Mouse (Mus musculus): ENCODE data around the gene Hoxc11. TPM values are rescaled to one million over a fixed set of nuclear protein-coding genes. Genes with fewer than 3 reads are reported as not detected.

Gene Hoxc11
- polyA plus RNA-seq, 1 experiment from 2014 or later, result not detected

GRCm38 (mm10) chr15:102934897-102935296 lies 19.3 kb upstream of the Hoxc11 start:
- DNase-seq (ENCODE audit: low spot score) (no peak), ATAC-seq (ENCODE audit: low FRiP score) (no peak)
- H3K27me3 ChIP-seq (ENCODE audit: control insufficient read depth, insufficient read depth, low read length), result peaks cover 100% of the 10 kb centered on the region
- WGBS, result 1% methylated on average over 24 of the region's 27 CpGs
- H3K27ac ChIP-seq, result no peak overlapping the region
- no peaks in the 10 kb centered on the region for H3K36me3 ChIP-seq (replicated peaks; ENCODE audit: control insufficient read depth, insufficient read depth)
- H3K4me3 ChIP-seq (replicated peaks; ENCODE audit: low read length), result no peak overlapping the region
- no peaks in the 10 kb centered on the region for H3K4me1 ChIP-seq (replicated peaks; ENCODE audit: control insufficient read depth, insufficient read depth, low read length)
- H3K4me2 ChIP-seq (replicated peaks), result no peak overlapping the region
- H3K9me3 ChIP-seq (ENCODE audit: control insufficient read depth, low read length), result no peaks in the 10 kb centered on the region
- no peak overlapping the region for H3K9ac ChIP-seq

DNA sequence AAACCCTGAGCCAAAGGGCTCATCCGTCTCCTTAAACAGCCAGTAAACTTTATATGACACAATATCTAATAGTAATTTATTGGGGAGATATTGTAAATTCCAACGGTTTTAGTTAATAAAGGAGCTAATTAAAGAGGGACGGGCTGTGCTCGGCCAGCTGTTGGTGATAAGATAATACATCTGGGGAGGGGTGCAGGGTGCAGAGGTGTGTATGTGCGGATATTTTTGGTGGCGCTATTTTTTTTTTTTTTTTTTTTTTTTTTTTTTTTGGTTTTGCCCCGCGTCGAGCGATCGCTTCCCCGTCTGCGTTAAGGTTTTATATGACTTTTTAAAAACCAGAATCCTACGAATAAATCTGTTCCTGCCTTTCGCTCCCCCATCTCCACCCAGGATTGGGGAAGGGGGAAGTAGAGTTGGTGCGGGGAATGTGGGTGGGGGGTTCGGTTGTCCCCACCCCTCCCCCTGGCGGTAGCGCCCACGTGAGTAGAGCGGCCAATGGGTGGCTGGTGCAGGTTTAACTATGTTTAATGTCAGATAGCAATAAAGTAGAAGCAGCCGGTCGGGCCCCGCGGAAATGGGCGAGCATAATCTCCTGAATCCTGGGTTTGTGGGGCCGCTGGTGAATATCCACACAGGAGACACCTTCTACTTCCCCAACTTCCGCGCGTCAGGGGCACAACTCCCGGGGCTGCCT lies 17.8 kb upstream of the Hoxc11 start, which contains the start of gene Hoxc12:
Gene Hoxc12 (plus strand): TSS at position 479 of the 694 bp plus-strand sequence.
- Histone ChIP-seq H3K27me3 (ENCODE audit: control insufficient read depth, insufficient read depth, low read length) (peaks cover 100% of the 10 kb centered on the region), H3K4me1 (replicated peaks; ENCODE audit: control insufficient read depth, insufficient read depth, low read length) (no peaks in the 10 kb centered on the region), H3K9ac (no peak within 1 kb of the TSS), H3K4me2 (replicated peaks) (no peak within 1 kb of the TSS), H3K27ac (no peak within 1 kb of the TSS), H3K36me3 (replicated peaks; ENCODE audit: control insufficient read depth, insufficient read depth) (no peaks in the 10 kb centered on the region), H3K9me3 (ENCODE audit: control insufficient read depth, low read length) (no peaks in the 10 kb centered on the region), H3K4me3 (replicated peaks; ENCODE audit: low read length) (no peak within 1 kb of the TSS)
- DNase-seq (ENCODE audit: low spot score), result no peak
- 2% methylated on average over 31 of the region's 31 CpGs for WGBS
- ATAC-seq (ENCODE audit: low FRiP score), result no peak

DNA sequence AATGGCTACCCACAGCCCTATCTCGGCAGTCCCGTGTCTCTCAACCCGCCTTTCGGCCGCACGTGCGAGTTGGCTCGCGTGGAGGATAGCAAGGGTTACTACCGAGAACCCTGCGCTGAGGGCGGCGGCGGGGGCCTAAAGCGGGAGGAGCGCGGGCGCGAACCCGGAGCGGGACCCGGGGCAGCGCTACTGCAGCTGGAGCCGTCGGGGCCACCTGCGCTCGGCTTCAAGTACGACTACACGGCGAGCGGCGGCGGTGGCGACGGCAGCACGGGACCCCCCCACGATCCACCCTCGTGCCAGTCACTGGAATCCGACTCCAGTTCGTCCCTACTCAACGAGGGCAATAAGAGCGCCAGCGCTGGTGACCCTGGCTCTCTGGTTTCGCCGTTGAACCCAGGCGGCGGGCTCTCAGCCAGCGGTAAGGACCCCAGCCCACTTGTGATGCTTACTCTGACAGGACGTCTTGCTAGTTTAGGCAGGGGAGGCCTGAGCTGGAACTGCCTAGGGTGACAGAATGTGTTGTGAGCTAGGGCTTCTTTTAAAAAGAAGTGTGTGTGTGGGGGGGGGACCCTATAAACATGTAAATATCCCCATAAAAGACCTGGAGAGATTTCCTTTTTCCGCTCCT lies 17.1 kb upstream of the Hoxc11 start:
- ATAC-seq (ENCODE audit: low FRiP score) (no peak), DNase-seq (ENCODE audit: low spot score) (no peak)
- H3K4me3 ChIP-seq (replicated peaks; ENCODE audit: low read length), result no peak overlapping the region
- no peaks in the 10 kb centered on the region for H3K4me1 ChIP-seq (replicated peaks; ENCODE audit: control insufficient read depth, insufficient read depth, low read length)
- no peak overlapping the region for H3K9ac ChIP-seq
- WGBS, result 2% methylated on average over 50 of the region's 50 CpGs
- H3K4me2 ChIP-seq (replicated peaks), result no peak overlapping the region
- H3K36me3 ChIP-seq (replicated peaks; ENCODE audit: control insufficient read depth, insufficient read depth), result no peaks in the 10 kb centered on the region
- peaks cover 100% of the 10 kb centered on the region for H3K27me3 ChIP-seq (ENCODE audit: control insufficient read depth, insufficient read depth, low read length)
- no peak overlapping the region for H3K27ac ChIP-seq
- H3K9me3 ChIP-seq (ENCODE audit: control insufficient read depth, low read length), result no peaks in the 10 kb centered on the region

DNA sequence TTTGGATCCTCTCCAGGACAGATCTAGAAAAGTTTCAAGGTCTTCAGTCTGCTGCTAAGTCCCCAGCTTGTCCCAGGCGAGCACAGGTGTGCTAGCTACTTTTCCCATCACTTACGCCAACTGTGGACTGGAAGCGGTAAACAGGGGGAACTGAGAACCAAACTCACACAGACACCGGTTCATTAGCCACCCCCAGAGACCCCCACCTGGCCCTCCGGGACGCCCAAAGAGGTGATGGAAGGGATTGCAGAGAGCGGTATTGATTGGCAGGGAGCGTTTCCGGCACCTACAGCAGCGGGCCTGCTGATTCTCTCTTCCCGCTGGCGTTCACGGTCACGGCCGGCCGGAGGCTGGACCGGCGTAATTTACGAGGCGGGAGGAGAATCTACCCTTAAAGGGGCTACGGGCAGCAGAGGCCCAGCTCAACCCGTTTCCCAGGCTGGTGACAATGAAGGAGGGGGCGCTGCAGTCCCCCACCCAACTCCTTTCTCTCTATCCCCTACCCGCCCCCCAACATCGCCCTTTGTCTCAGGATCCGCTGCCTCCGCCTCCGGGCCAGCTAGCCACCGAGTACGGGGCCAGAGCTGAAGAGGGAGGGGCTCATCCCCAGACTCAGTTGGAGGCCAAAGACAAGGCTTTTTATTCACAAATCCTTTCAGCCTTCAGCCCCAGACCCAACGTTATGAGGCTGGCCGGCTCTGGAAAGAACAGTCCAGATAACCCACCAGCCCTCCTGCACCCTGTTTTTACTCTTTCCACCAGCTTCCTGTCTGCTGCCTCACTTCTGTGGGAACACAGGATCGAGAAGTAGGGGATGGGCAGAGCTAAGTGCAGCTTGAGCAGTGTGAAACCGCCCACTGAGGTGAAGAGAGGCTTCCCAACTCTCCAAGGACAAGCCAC lies 14.7 kb upstream of the Hoxc11 start:
- peaks cover 100% of the 10 kb centered on the region for H3K27me3 ChIP-seq (ENCODE audit: control insufficient read depth, insufficient read depth, low read length)
- H3K9me3 ChIP-seq (ENCODE audit: control insufficient read depth, low read length), result no peaks in the 10 kb centered on the region
- H3K27ac ChIP-seq, result no peak overlapping the region
- no peaks in the 10 kb centered on the region for H3K4me1 ChIP-seq (replicated peaks; ENCODE audit: control insufficient read depth, insufficient read depth, low read length)
- no peak overlapping the region for H3K9ac ChIP-seq
- no peak overlapping the region for H3K4me2 ChIP-seq (replicated peaks)
- WGBS, result 2% methylated on average over 33 of the region's 34 CpGs
- DNase-seq (ENCODE audit: low spot score) (no peak), ATAC-seq (ENCODE audit: low FRiP score) (no peak)
- no peak overlapping the region for H3K4me3 ChIP-seq (replicated peaks; ENCODE audit: low read length)
- no peaks in the 10 kb centered on the region for H3K36me3 ChIP-seq (replicated peaks; ENCODE audit: control insufficient read depth, insufficient read depth)

DNA sequence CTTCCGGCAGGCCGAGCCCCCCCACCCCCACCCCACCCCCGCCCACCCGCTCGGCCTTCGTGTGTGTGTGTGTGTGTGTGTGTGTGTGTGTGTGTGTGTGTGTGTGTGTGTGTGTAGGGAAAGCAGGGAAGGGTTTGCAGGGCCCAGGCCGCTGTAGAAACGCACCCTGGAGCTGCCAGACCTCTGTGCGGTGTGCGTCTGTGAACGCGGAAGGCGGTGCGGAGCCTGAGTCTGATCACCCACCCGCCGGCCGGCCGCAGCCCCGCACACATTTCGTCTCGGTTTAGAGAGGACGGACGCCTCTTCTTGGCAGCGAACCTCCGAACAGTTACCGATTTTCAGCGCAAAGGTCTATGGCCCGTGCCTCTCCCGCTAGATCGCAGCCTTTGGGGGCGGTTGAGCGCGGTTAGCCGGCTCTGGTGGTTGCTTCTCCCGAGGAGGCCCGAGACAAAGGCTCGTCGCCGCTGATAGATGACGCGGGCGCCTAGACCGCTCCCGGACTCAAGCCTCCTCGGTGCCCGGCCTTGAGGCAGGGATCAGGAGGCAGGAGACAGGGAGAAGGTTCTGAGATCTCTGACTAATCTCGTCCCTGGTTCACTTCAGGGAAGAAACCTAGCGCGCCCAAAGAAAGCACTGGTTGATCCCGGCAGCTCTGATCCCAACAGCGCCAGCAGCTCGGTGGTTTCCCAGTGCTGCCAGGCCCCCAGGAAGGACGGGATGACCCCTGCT lies 11.3 kb upstream of the Hoxc11 start:
- no peak for DNase-seq (ENCODE audit: low spot score)
- no peaks in the 10 kb centered on the region for H3K9me3 ChIP-seq (ENCODE audit: control insufficient read depth, low read length)
- no peak overlapping the region for H3K27ac ChIP-seq
- H3K9ac ChIP-seq, result no peak overlapping the region
- WGBS, result under 1% methylated on average over 45 of the region's 53 CpGs
- H3K4me3 ChIP-seq (replicated peaks; ENCODE audit: low read length), result no peak overlapping the region; the same call in 1 of the 2 replicates
- H3K4me1 ChIP-seq (replicated peaks; ENCODE audit: control insufficient read depth, insufficient read depth, low read length), result no peaks in the 10 kb centered on the region
- H3K36me3 ChIP-seq (replicated peaks; ENCODE audit: control insufficient read depth, insufficient read depth), result no peaks in the 10 kb centered on the region
- peaks cover 100% of the 10 kb centered on the region for H3K27me3 ChIP-seq (ENCODE audit: control insufficient read depth, insufficient read depth, low read length)
- H3K4me2 ChIP-seq (replicated peaks), result 0 out of 2 replicates have a peak overlapping the region, but pooled peaks have one; percentile 11
- no peak for ATAC-seq (ENCODE audit: low FRiP score)

DNA sequence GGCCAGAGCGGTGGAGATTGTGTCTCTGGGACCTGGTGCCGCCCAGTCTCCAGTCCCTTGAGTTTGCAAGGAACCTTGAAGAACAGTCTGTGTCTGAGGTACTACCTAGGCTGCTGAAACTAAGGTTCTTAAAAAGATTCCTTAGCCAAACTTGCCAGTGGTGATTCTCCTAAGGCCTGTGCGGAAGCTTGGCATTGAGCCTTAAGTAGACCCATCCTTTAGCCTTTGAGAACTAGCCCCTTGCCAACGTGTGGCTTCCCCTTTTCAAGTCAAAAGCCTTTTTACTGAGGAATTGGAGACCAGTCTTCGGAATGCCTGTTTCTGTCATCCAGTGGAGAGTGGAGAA lies 10.8 kb upstream of the Hoxc11 start:
- DNase-seq (ENCODE audit: low spot score), result no peak
- no peak for ATAC-seq (ENCODE audit: low FRiP score)
- no peaks in the 10 kb centered on the region for H3K4me1 ChIP-seq (replicated peaks; ENCODE audit: control insufficient read depth, insufficient read depth, low read length)
- no peak overlapping the region for H3K9ac ChIP-seq
- WGBS, result 3% methylated on average over 5 of the region's 5 CpGs
- H3K27me3 ChIP-seq (ENCODE audit: control insufficient read depth, insufficient read depth, low read length), result peaks cover 100% of the 10 kb centered on the region
- H3K9me3 ChIP-seq (ENCODE audit: control insufficient read depth, low read length), result no peaks in the 10 kb centered on the region
- H3K4me3 ChIP-seq (replicated peaks; ENCODE audit: low read length), result no peak overlapping the region
- no peaks in the 10 kb centered on the region for H3K36me3 ChIP-seq (replicated peaks; ENCODE audit: control insufficient read depth, insufficient read depth)
- H3K27ac ChIP-seq, result no peak overlapping the region
- no peak overlapping the region for H3K4me2 ChIP-seq (replicated peaks)

DNA sequence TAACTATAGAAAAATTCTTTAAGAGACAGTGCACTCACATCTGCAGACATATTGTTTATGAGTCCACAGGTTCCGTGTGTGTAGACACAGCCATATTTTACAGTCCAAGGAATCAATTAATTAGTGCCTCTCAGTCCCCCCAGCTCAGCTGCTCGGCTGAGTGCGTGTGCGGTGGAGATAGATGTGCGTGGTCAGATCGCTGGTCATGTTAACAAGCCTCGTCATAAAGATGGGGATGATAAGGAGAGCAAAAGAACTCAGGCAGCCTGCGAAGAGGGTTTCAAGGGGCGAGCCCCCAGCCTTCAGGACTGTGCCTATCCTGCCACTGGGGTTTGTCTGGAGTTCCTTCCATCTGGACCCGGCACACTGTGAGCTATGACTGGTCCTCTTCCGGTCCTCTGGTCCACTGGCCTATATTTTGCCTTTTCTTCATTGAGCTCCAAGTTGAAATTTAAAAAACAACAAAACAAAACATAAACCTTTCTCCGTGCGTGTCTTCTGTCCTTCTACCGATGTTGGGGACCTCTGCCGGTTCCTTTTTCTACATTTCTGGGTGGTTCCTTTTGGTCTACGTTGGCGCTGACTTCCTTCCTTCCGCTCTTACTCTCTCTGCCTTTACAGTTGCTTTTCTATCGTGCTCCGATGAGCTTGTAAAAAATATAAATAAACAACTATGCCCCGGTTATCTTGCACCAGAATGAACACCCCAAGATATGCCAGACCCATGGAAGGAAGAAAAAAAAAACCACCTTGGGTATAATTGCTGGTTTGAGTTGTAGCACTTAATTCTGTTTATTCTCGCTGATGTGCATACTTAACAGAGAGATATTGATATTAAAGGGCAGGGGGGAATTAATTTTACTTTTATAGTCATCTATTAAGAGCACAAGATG lies 8.8 kb upstream of the Hoxc11 start:
- H3K27me3 ChIP-seq (ENCODE audit: control insufficient read depth, insufficient read depth, low read length), result peaks cover 100% of the 10 kb centered on the region
- no peak overlapping the region for H3K4me3 ChIP-seq (replicated peaks; ENCODE audit: low read length)
- WGBS, result 10% methylated on average over 22 of the region's 22 CpGs

DNA sequence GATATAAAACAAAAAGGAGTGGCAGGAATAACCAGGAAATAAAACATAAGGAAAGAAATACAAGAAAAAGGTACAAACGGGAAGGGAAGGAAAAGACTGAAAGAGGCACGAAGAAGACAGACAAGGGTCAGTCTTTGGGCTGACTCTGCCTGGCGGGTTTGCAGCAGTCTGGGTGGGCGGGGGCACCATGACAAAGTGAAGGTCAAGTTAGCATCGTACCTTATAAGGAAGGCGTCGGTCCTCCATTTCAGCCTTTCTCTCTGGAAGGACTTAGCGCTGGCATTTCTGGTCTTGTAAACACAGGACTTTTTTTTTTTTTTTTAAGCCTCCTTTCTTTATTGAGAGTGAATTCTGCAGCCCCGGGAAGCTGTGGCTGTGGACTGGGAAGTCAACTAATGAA lies 7.0 kb upstream of the Hoxc11 start:
- Histone ChIP-seq H3K9ac (no peak overlapping the region), H3K4me2 (replicated peaks) (no peak overlapping the region), H3K36me3 (replicated peaks; ENCODE audit: control insufficient read depth, insufficient read depth) (no peaks in the 10 kb centered on the region), H3K27ac (no peak overlapping the region), H3K4me1 (replicated peaks; ENCODE audit: control insufficient read depth, insufficient read depth, low read length) (no peaks in the 10 kb centered on the region), H3K27me3 (ENCODE audit: control insufficient read depth, insufficient read depth, low read length) (peaks cover 100% of the 10 kb centered on the region), H3K4me3 (replicated peaks; ENCODE audit: low read length) (no peak overlapping the region), H3K9me3 (ENCODE audit: control insufficient read depth, low read length) (no peaks in the 10 kb centered on the region)
- DNase-seq (ENCODE audit: low spot score) (no peak), ATAC-seq (ENCODE audit: low FRiP score) (no peak)
- 2% methylated on average over 9 of the region's 9 CpGs for WGBS

More for the DNA sequence above, 8.8 kb upstream of the Hoxc11 start:
- Histone ChIP-seq H3K27ac (no peak overlapping the region), H3K4me1 (replicated peaks; ENCODE audit: control insufficient read depth, insufficient read depth, low read length) (no peaks in the 10 kb centered on the region), H3K4me2 (replicated peaks) (no peak overlapping the region), H3K36me3 (replicated peaks; ENCODE audit: control insufficient read depth, insufficient read depth) (no peaks in the 10 kb centered on the region), H3K9ac (no peak overlapping the region), H3K9me3 (ENCODE audit: control insufficient read depth, low read length) (no peaks in the 10 kb centered on the region)
- ATAC-seq (ENCODE audit: low FRiP score) (no peak), DNase-seq (ENCODE audit: low spot score) (no peak)

All from hindbrain, embryonic 14.5 days (tissue).